Mouse (Mus musculus): ENCODE data around the gene Gm20388.

- no peak for TF ChIP-seq CHD2 (IDR thresholded peaks at IDR 0.05; ENCODE audit: low read depth, low read length)
- no peak for TF ChIP-seq ZNF384 (IDR thresholded peaks at IDR 0.05; ENCODE audit: low read depth, low read length)
- no peak for TF ChIP-seq ZC3H11A (IDR thresholded peaks at IDR 0.05; ENCODE audit: borderline replicate concordance, low read depth, low read length)
Measured at GRCm38 (mm10) chr8:121734262-121734661, 1823.6 kb downstream of the Gm20388 start.
